Mouse (Mus musculus) CH12.LX (cell line): ENCODE measurements around the gene Cmtm8. TPM values are rescaled to one million over a fixed set of nuclear protein-coding genes. Genes with fewer than 3 reads are reported as not detected.
A peak's percentile ranks its signal among the peaks of the same experiment; 100 is the strongest.

Experiments used
- DNase-seq: peaks from one replicate; pipeline ENCODE4 v3.0.0-alpha.2; 2013; ENCODE audit errors: extremely low read depth
- H3K27ac ChIP-seq: 2 replicates; pipeline ENCODE4 v1.5.1; 2012; ENCODE audit warnings: low read depth, mild to moderate bottlenecking, control low read depth, moderate library complexity; ENCODE audit not compliant: insufficient read depth
- H3K27me3 ChIP-seq: replicated peaks from 2 replicates; pipeline ENCODE3; 2012; ENCODE audit warnings: inconsistent platforms
- H3K36me3 ChIP-seq, 2 experiments: replicated peaks in 1 of 2; 2 replicates each; pipeline versions ENCODE3 to v1.6.1; 2012; ENCODE audit warnings: inconsistent platforms in 1 of 2, low read length in 1 of 2, mild to moderate bottlenecking in 1 of 2, mixed read lengths in 1 of 2, moderate library complexity in 1 of 2; ENCODE audit not compliant: control insufficient read depth in 1 of 2, insufficient read depth in 1 of 2
- H3K4me1 ChIP-seq, 2 experiments: 2 replicates each; pipeline ENCODE4 v1.6.1; 2012; ENCODE audit warnings: inconsistent platforms in 1 of 2, moderate library complexity in 1 of 2; ENCODE audit not compliant: insufficient read depth in 2 of 2, control insufficient read depth in 1 of 2
- H3K4me2 ChIP-seq: 2 replicates; pipeline ENCODE4 v1.6.1; 2012; ENCODE audit warnings: low read depth, mild to moderate bottlenecking, control low read depth; ENCODE audit not compliant: poor library complexity, insufficient read depth, severe bottlenecking
- H3K4me3 ChIP-seq, 3 experiments: fragments of 150-350 bp in 1 of 3; sonication (generic) in 1 of 3; replicated peaks in 1 of 3; 2 replicates each; pipeline versions ENCODE3 to v1.5.1; 2011 to 2012; ENCODE audit warnings: low read depth in 2 of 3, low read length in 2 of 3, mild to moderate bottlenecking in 2 of 3, moderate library complexity in 2 of 3, control low read depth in 1 of 3, improper control_type of control experiment in 1 of 3, inconsistent platforms in 1 of 3, mixed read lengths in 1 of 3; ENCODE audit not compliant: poor library complexity in 1 of 3
- H3K79me2 ChIP-seq: replicated peaks from 2 replicates; pipeline ENCODE4 v1.6.1; 2012; ENCODE audit warnings: mild to moderate bottlenecking, moderate library complexity; ENCODE audit not compliant: control insufficient read depth, poor library complexity, insufficient read depth, severe bottlenecking; ENCODE audit errors: extremely low read depth
- H3K9ac ChIP-seq: 2 replicates; pipeline ENCODE4 v1.6.1; 2012; ENCODE audit warnings: low read depth, mild to moderate bottlenecking, control low read depth, moderate library complexity; ENCODE audit not compliant: insufficient read depth
- H3K9me3 ChIP-seq: replicated peaks from 2 replicates; pipeline ENCODE3; 2012; ENCODE audit warnings: low read length, inconsistent platforms, mixed read lengths
- BHLHE40 ChIP-seq: IDR thresholded peaks from 2 replicates; pipeline ENCODE4 v1.6.1; 2011; ENCODE audit warnings: mild to moderate bottlenecking, low read depth, low read length, improper control_type of control experiment
- CHD1 ChIP-seq: IDR thresholded peaks from 2 replicates; pipeline ENCODE4 v1.6.1; 2012; ENCODE audit warnings: low read depth, low read length, improper control_type of control experiment, inconsistent platforms
- CHD2 ChIP-seq: IDR thresholded peaks from 2 replicates; pipeline ENCODE4 v1.6.1; 2011; ENCODE audit warnings: low read length, improper control_type of control experiment
- E2F4 ChIP-seq: IDR thresholded peaks from 2 replicates; pipeline ENCODE4 v1.6.1; 2011; ENCODE audit warnings: low read depth, low read length, improper control_type of control experiment; ENCODE audit not compliant: insufficient replicate concordance
- ELF1 ChIP-seq: IDR thresholded peaks from 2 replicates; pipeline ENCODE4 v1.6.1; 2014; ENCODE audit warnings: low read depth, mild to moderate bottlenecking, inconsistent platforms, low read length, improper control_type of control experiment
- EP300 ChIP-seq: IDR thresholded peaks from 2 replicates; pipeline ENCODE4 v1.6.1; 2011; ENCODE audit warnings: low read length, improper control_type of control experiment
- ETS1 ChIP-seq: conservative IDR thresholded peaks from 2 replicates; pipeline ENCODE4 v1.6.1; 2012; ENCODE audit warnings: low read depth, mild to moderate bottlenecking, inconsistent platforms, low read length, improper control_type of control experiment, moderate library complexity
- GABPA ChIP-seq: IDR thresholded peaks from 2 replicates; pipeline ENCODE4 v1.6.1; 2012; ENCODE audit warnings: low read depth, low read length, improper control_type of control experiment, inconsistent platforms; ENCODE audit not compliant: insufficient replicate concordance
- HCFC1 ChIP-seq: IDR thresholded peaks from 2 replicates; pipeline ENCODE4 v1.6.1; 2012; ENCODE audit warnings: low read depth, mild to moderate bottlenecking, inconsistent platforms, low read length, improper control_type of control experiment
- JUN ChIP-seq: IDR thresholded peaks from 2 replicates; pipeline ENCODE4 v1.6.1; 2011; ENCODE audit warnings: low read depth, mild to moderate bottlenecking, low read length, improper control_type of control experiment, moderate library complexity; ENCODE audit not compliant: insufficient read depth
- JUND ChIP-seq: conservative IDR thresholded peaks from 2 replicates; pipeline ENCODE4 v1.6.1; 2011; ENCODE audit warnings: low read depth, low read length, improper control_type of control experiment
- KAT2A ChIP-seq: IDR thresholded peaks from 2 replicates; pipeline ENCODE4 v1.6.1; 2012; ENCODE audit warnings: low read length, improper control_type of control experiment, inconsistent platforms; ENCODE audit not compliant: insufficient replicate concordance
- MAFK ChIP-seq: IDR thresholded peaks from 2 replicates; pipeline ENCODE4 v1.6.1; 2011; ENCODE audit warnings: low read length, improper control_type of control experiment; ENCODE audit not compliant: insufficient replicate concordance
- MAX ChIP-seq: IDR thresholded peaks from 2 replicates; pipeline ENCODE4 v1.6.1; 2011; ENCODE audit warnings: low read length, improper control_type of control experiment
- MEF2A ChIP-seq: IDR thresholded peaks from 2 replicates; pipeline ENCODE4 v1.6.1; 2014; ENCODE audit warnings: low read depth, mild to moderate bottlenecking, inconsistent platforms, low read length, improper control_type of control experiment, borderline replicate concordance
- MXI1 ChIP-seq: IDR thresholded peaks from 2 replicates; pipeline ENCODE4 v1.6.1; 2011; ENCODE audit warnings: mild to moderate bottlenecking, low read depth, low read length, improper control_type of control experiment
- PAX5 ChIP-seq: IDR thresholded peaks from 2 replicates; pipeline ENCODE4 v1.6.1; 2012; ENCODE audit warnings: low read length, inconsistent platforms, mixed read lengths
- POLR2A ChIP-seq: IDR thresholded peaks from 2 replicates; pipeline ENCODE4 v1.6.1; 2011; ENCODE audit warnings: low read depth, mild to moderate bottlenecking, improper control_type of control experiment, low read length
- POLR2AphosphoS2 ChIP-seq: IDR thresholded peaks from 2 replicates; pipeline ENCODE4 v1.6.1; 2011; ENCODE audit warnings: low read depth, low read length, improper control_type of control experiment
- RAD21 ChIP-seq: IDR thresholded peaks from 2 replicates; pipeline ENCODE4 v1.6.1; 2011; ENCODE audit warnings: low read depth, mild to moderate bottlenecking, low read length, improper control_type of control experiment, moderate library complexity
- RCOR1 ChIP-seq: conservative IDR thresholded peaks from 2 replicates; pipeline ENCODE4 v1.6.1; 2012; ENCODE audit warnings: low read depth, mild to moderate bottlenecking, inconsistent platforms, low read length, improper control_type of control experiment
- SIN3A ChIP-seq: IDR thresholded peaks from 2 replicates; pipeline ENCODE4 v1.6.1; 2012; ENCODE audit warnings: low read length, improper control_type of control experiment, inconsistent platforms
- SMC3 ChIP-seq: IDR thresholded peaks from 2 replicates; pipeline ENCODE4 v1.6.1; 2011; ENCODE audit warnings: low read depth, low read length, improper control_type of control experiment
- TBP ChIP-seq: conservative IDR thresholded peaks from 2 replicates; pipeline ENCODE4 v1.6.1; 2011; ENCODE audit warnings: low read depth, low read length, improper control_type of control experiment
- TCF12 ChIP-seq: IDR thresholded peaks from 2 replicates; pipeline ENCODE4 v1.6.1; 2014; ENCODE audit warnings: low read depth, mild to moderate bottlenecking, inconsistent platforms, low read length, improper control_type of control experiment
- USF1 ChIP-seq: IDR thresholded peaks from 2 replicates; pipeline ENCODE4 v1.6.1; 2014; ENCODE audit warnings: low read depth, mild to moderate bottlenecking, inconsistent platforms, low read length, improper control_type of control experiment
- USF2 ChIP-seq: conservative IDR thresholded peaks from 2 replicates; pipeline ENCODE4 v1.6.1; 2011; ENCODE audit warnings: low read depth, low read length, improper control_type of control experiment
- ZC3H11A ChIP-seq: IDR thresholded peaks from 2 replicates; pipeline ENCODE4 v1.6.1; 2012; ENCODE audit warnings: low read depth, mild to moderate bottlenecking, inconsistent platforms, low read length, improper control_type of control experiment
- ZKSCAN1 ChIP-seq: IDR thresholded peaks from 2 replicates; pipeline ENCODE4 v1.6.1; 2012; ENCODE audit warnings: low read depth, inconsistent platforms, low read length, improper control_type of control experiment, borderline replicate concordance
- ZMIZ1 ChIP-seq: IDR thresholded peaks from 2 replicates; pipeline ENCODE4 v1.6.1; 2012; ENCODE audit warnings: low read depth, mild to moderate bottlenecking, inconsistent platforms, low read length, improper control_type of control experiment
- ZNF384 ChIP-seq: IDR thresholded peaks from 2 replicates; pipeline ENCODE4 v1.6.1; 2012; ENCODE audit warnings: low read depth, low read length, improper control_type of control experiment, inconsistent platforms
- dilution Hi-C: fragments of 300-500 bp; cut with MboI; formaldehyde crosslinking; loops from 2 replicates; pipeline ENCODE4 v1.14.3; 2020; ENCODE audit warnings: low sequenced_read_pairs; ENCODE audit not compliant: extremely low pct_unique_long_range_greater_than_20kb, extremely low pct_ligation_motif_present
- in situ Hi-C: fragments of 300-500 bp; cut with MboI; formaldehyde crosslinking; loops from 3 replicates; pipeline ENCODE4 v1.14.3; 2019; ENCODE audit warnings: low sequenced_read_pairs, low pct_ligation_motif_present, low pct_unique_long_range_greater_than_20kb, mixed read lengths
- polyA plus RNA-seq: library from polyadenylated mRNA; unstranded; fragments of >175 nt; gene quantifications from 2 replicates; pipeline ENCODE4 v1.2.1, GENCODE M21; 2012; ENCODE audit warnings: low read depth; ENCODE audit not compliant: insufficient read length
- total RNA-seq, 2 experiments: library from RNA; depleted of rRNA; stranded (reverse); fragments of 300-350 nt in 1 of 2; fragments of >200 nt in 1 of 2; gene quantifications; 2 replicates each; pipeline ENCODE4 v1.2.3; 2012 to 2014

Cmtm8 gene
- total and polyA plus RNA-seq, 3 experiments: 1.6 to 4.1 (median 2.7) TPM

DNA sequence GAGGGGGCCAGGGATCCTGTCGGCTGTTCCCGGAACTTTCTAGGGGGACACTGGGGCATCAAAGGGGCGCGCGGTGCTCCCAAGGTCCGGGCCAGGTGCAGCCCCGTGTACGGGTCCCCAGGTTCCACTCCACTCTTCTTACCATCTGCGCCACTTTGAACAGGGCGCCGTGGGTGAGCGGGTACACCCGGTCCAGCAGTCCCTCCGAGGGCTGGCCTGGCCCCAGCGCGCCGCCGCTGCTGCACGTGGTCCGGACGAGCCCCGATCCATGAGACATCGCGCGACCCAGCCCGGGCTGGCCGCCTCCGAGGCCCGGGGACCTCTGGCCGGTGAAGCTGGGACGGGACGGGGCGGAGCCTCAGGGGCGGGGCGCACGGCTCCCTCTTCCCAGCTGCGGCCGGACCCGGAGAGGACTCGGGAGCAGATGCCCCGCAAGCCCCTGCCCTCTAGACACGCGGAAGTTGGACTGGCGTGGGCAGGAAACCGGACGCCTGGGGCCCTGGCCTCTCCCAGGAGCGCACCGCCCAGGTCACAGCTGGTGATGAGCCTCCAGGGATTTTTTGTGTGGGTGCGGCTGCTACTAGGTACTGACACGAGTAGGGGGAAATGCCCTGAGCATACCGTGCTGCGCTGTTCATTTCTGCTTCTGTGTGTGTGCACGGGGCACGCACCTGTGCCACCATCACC lies 62.3 kb downstream of the Cmtm8 start, which contains the start of gene Cmtm7 (continued):
- no peak; the same call in 1 of the 2 replicates for TF ChIP-seq HCFC1
- TF ChIP-seq MXI1: peak; percentile 65; the same call in 1 of the 2 replicates
- TF ChIP-seq TBP: no peak
- TF ChIP-seq USF2: no peak
- peak; percentile 75 for TF ChIP-seq ELF1
- TF ChIP-seq POLR2A: peak; percentile 75
- no peak for TF ChIP-seq JUN
- no peak for TF ChIP-seq RAD21
- no peak for TF ChIP-seq ZC3H11A
- TF ChIP-seq ZNF384: no peak
- no peak for TF ChIP-seq JUND
- peak; percentile 36; the same call in 1 of the 2 replicates for TF ChIP-seq USF1
- no peak for TF ChIP-seq ZKSCAN1
- no peak for TF ChIP-seq E2F4
- TF ChIP-seq SIN3A: peak; percentile 77
- no peak for TF ChIP-seq CHD2
- no peak for TF ChIP-seq MAFK
- TF ChIP-seq MEF2A: peak; percentile 38; the same call in 1 of the 2 replicates
- peak; percentile 76 for TF ChIP-seq TCF12

DNA sequence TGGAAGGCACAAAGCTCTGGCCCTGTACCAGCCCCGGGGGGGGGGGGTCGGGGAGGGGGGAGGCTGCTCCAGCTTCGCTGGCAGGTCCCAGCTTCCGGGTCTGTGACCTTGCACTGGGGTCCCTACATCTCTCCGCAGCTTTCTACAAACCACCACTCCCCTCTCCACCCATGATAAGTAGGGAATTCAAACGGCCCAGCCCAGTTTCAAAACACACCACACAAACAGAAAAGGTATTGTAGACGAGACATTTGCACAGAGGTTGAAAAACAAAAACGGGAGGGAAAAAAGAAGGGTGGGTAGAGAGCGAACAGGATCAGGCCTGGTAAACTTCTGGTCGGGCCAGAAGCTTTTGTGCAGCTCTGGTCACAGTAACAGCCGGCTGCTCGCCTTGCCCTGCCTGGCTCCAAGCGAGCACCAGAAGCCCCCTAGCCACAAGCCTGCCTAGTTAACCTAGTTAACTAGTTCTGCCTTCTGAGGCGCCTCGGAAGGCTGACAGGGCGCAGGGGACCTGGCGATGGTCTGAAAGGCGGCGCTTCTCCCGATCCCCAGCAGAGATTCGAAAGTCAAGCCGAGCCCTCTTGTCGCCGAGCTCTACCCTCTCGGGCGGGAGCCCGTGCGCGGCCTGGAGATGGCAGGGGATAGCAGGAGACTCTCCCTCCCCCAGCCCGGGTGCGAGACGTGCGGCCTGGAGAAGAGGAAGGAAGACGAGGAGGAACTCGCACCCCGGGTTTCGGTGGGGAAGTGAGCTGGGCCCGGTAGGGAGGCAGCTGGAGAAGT lies 63.0 kb downstream of the Cmtm8 start:
- peaks cover 16% of the 10 kb centered on the region for H3K79me2 ChIP-seq
- TF ChIP-seq TCF12 (no peak), MXI1 (no peak; the same call in 1 of the 2 replicates), JUN (no peak), GABPA (no peak), POLR2AphosphoS2 (no peak), ETS1 (no peak), ZC3H11A (no peak), CHD1 (no peak), MAX (no peak), MEF2A (no peak), TBP (no peak), USF1 (no peak), RCOR1 (0 out of 2 replicates have a peak, but pooled peaks have one; percentile 30), E2F4 (no peak), JUND (no peak), POLR2A (no peak), CHD2 (no peak), MAFK (no peak), PAX5 (no peak), HCFC1 (no peak; the same call in none of the 2 replicates), USF2 (no peak), BHLHE40 (no peak; the same call in none of the 2 replicates), ELF1 (peak; percentile 42; the same call in 1 of the 2 replicates), ZMIZ1 (no peak; the same call in 1 of the 2 replicates), EP300 (0 out of 2 replicates have a peak, but pooled peaks have one; percentile 10), KAT2A (no peak), ZKSCAN1 (no peak), SMC3 (no peak)

More for the DNA sequence above, 63.0 kb downstream of the Cmtm8 start:
- Histone ChIP-seq H3K9me3 (no peaks in the 10 kb centered on the region), H3K4me2 (peak overlapping the region; percentile 86), H3K36me3 (peaks cover 0 to 14% of the 10 kb centered on the region in 2 experiments), H3K27ac (peak overlapping the region; percentile 45), H3K4me3 (peak overlapping the region; percentile 44 to 77 (median 76)), H3K4me1 (peaks cover 14 to 54% of the 10 kb centered on the region in 2 experiments), H3K9ac (peak overlapping the region; percentile 75), H3K27me3 (peaks cover 3% of the 10 kb centered on the region)
- peak; percentile 43 for DNase-seq
- in situ Hi-C loops: no loop called here
- dilution Hi-C loops: no loop called here
